Mouse (Mus musculus) right cerebral cortex, postnatal 4 days (tissue): ENCODE measurements around the gene Cacna1s.

Source experiments
- DNase-seq: peaks from one replicate; pipeline ENCODE4 v3.0.0-alpha.2; 2022

Cacna1s gene

DNA sequence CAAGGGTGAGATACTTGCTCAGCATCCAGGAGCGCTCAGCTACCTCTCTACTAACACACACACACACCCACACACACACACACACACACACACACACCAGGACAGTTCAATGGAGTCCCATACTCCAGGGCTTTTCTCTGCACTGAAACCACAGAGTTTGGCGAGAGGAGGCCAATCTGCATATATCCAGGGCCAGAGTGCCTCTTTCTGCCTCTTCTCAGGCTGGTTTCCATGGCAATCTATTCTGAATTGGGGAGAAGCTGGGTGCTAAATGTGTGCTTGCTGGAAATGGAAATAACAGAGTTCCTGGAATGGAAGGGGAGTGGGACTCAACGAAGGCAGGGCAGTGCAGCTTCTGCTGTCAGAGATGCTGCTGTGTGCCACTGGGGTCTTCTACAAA is 3.2 kb downstream of the Cacna1s start:
- peak; percentile 46 for DNase-seq

DNA sequence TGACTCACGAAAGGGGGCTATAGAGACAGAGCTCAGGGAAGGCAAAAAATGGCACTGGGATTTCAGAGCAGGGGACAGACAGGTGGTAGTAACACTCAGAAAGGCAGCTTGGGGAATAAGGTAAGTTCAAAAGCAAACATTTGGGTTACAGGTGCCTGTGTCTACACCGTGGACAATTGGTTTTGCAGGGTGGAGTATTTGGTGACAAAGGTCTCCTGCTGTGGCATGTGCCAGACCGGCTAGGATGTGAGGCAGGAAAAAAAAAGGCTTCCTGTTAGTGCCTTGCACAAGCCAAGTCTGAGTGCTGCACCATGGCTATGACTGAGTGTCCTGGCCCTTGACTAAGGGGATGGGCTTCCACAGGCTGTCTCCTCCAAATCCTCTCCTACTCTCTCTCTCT is 6.0 kb downstream of the Cacna1s start:
- DNase-seq: no peak

DNA sequence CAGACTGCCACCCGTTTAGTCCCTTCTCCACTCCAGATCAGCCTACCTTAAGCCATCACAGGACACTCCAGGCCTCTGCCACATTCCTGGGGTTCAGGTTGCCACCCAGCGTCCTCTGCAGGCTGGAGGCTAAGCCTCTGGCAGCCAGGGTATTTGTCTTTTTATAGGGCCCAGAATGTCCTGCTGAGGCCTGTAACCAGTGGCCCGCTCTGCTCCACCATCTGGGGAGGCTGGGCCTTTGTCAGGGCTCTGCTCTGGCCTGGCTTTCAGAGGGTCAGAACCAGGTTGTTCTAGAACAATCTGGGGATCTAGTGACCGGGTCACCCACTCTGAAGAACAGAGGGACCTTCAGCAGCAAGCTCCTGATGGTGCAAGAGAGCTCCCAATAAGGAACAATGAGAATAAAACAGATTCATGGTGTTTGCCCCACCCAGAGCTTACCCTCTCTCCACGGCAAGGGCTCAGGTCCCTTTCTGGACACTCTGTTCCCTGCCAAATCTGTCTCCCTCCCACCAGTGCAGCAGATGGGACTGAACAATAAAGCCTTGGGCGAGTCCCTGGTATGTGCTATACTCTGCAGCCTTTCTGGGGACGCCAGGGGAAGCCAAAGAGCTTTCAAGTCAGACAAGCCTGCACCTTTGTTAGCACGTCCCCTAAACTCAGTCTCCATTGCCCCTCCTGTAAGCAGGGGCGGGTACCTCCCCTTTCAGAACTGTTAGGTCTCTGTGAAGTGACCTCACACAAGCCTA is 8.7 kb downstream of the Cacna1s start:
- DNase-seq: peak; percentile 89

GRCm38 (mm10) chr1:136061790-136062141 is 9.2 kb downstream of the Cacna1s start:
- no peak for DNase-seq

GRCm38 (mm10) chr1:136063991-136064390 is 11.4 kb downstream of the Cacna1s start:
- no peak for DNase-seq

DNA sequence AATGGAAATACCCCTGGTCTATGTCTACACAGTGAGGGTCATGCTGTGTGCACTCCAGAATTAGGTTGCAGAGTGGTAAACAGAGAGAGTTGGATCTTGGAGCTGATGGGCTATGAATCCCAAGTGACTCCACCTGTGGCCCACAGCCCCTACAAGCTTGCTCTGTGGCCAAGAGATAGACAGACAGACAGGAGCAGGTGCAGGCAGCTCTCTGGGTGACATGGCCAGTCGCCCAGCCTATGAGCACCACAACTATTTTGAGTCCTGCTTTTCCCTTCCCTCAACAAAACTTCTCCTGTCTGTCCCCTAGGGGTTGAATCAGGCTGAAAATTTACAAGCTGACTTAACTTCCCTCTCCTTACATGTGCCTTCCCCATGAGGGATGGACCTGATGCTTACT is 14.1 kb downstream of the Cacna1s start:
- DNase-seq: no peak

DNA sequence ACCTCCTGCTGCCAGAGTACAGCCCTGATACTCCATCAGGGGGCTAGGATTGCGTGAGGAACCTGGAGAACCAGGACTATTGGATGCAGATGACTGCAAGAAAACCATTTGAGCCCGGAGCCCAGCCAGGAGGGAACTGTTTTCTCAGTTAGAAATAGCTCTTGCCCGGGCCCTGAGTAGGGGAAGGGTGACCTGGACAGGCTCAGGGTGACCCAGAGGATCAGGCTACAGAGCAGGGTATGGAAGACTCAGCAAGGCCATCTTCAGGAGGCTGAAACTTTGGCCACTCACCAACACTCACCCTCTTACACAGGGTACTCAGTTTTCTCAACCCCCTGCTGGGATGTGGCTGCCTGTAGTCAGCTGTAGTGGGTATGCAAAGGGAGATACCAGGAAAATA is 15.0 kb downstream of the Cacna1s start:
- no peak for DNase-seq

- peak; percentile 41 for DNase-seq
These were observed 23.5 kb downstream of the Cacna1s start for GRCm38 (mm10) chr1:136076086-136076485.

DNA sequence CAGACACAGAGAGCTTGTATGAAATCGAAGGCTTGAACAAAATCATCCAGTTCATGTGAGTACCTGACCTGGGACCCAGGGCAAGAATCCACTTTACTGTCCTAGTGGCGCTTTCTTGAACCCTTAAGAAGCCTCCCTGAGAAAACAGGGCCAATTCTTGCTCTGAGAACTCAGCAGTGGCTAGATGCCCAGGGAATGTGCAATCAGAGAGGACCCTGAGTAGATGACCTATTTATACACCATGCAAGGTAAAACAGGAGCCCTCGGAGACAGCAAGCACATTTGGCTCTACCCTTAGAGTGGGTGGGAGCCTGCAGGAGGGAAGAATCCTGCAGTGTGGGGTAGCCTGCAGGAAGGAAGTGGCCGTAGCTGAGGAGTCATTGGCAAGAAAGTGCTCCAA is 25.1 kb downstream of the Cacna1s start:
- DNase-seq: no peak

DNA sequence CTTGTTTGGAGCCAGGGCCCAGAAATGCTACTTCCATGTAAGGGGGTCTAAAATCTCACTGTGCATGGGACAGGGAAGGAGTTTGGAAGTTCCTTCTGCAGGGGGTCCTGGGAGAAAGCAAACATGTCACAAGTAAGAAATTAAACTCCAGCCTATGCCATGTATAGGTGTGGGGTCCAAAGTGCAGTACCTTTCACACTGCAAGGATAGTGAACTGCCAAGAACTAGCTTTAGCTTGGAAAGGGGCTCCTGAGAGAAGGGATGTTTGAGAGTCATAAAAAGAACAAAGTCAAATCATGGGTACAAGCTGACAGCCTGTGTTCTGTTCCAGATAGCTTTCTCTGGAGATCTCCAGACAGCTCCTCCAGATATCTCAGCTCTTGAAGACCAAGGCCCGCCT is 28.6 kb downstream of the Cacna1s start:
- no peak for DNase-seq

DNA sequence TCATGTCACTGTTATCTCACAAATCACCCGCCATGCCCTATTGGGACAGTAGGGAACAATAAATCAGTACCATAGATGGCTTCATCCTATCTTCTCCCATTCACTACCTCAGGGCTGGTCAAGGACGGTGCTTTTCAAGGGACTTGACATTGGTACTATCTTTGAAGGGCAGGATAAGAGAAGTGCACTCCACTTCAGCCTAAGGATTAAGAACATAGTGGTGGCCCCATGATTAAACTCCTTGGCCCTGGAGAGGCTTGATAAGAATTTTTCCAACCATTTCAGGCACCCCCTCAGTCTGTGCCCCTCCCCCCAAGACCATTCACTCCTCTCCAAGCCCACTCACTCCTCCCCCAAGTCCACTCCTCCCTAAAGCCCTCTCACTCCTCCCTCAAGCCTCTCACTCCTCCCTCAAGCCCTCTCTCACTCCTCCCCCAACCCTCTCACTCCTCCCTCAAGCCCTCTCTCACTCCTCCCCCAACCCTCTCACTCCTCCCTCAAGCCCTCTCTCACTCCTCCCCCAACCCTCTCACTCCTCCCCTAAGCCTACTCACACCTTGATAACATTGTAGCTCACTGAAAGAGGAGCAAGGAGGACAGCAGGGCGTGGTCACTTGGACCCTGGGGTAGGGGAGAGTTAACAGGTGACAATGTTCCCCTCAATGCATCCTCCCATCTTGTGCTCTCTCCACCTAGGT is 33.6 kb downstream of the Cacna1s start:
- DNase-seq: no peak

- no peak for DNase-seq
These were observed 37.0 kb downstream of the Cacna1s start for GRCm38 (mm10) chr1:136089368-136090165.

GRCm38 (mm10) chr1:136093726-136094125 is 41.2 kb downstream of the Cacna1s start:
- DNase-seq: no peak

DNA sequence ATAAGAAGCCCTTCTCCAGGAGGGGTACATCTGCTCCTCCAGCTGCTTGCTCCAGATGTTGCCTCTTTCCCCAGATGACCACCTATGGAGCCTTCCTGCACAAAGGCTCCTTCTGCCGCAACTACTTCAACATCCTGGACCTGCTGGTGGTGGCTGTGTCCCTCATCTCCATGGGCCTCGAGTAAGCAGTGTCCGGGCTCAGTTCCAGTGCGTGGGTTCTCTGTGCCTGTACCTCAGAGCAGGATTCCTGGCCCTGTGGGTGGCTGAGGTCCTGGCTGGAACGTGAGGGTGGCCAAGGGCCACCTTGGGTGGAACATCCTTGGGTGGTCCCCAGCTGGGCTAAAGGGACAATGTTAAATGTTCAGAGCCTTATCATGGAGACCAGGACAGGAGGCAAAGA is 42.3 kb downstream of the Cacna1s start:
- no peak for DNase-seq

GRCm38 (mm10) chr1:136102094-136102493 is 49.5 kb downstream of the Cacna1s start:
- no peak for DNase-seq

GRCm38 (mm10) chr1:136102551-136102950 is 50.0 kb downstream of the Cacna1s start:
- no peak for DNase-seq

- no peak for DNase-seq
These were observed 50.4 kb downstream of the Cacna1s start for GRCm38 (mm10) chr1:136102981-136103380.

- no peak for DNase-seq
These were observed 51.1 kb downstream of the Cacna1s start for GRCm38 (mm10) chr1:136103696-136104095.

DNA sequence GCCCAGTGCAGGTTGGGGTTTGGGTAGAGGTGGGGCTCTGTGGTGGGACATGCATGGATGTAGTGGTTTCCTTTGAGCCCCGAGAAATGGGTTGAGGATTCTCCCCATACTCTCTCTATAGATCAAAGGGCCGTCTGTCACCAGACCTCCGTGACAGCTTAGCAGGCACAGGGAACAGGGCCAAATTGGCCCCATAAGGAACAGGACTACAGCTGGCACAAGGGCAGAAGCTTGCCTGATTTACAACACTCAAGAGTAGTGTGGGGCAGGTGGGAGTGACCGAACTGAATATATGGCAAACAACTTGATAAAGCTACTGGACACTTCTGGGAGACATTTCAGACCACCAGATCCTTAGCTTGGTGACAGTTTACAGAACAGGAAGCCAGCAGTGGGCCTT is 52.2 kb downstream of the Cacna1s start:
- DNase-seq: no peak

- DNase-seq: no peak
These were observed 56.9 kb downstream of the Cacna1s start for GRCm38 (mm10) chr1:136109464-136109863.

DNA sequence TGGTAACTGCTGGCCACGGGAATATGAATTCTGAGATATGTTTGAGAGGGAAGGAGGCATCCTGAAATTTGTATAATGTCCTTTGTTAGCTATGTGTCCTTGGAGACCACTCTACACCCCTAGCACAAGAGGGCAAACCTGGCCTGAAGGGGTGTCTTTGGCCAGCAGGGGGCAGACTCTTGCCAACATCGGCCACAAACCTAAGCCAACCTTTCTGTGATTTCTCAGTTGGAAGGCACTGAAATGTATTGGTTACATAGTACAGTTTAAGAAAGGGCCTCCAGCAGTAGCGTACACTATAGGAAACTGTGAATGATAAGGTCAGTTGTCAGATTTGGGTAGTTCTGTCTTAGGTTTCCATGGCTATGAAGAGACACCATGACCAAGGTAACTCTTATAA is 63.6 kb downstream of the Cacna1s start:
- peak; percentile 63 for DNase-seq

GRCm38 (mm10) chr1:136117069-136117468 is 64.5 kb downstream of the Cacna1s start:
- no peak for DNase-seq

DNA sequence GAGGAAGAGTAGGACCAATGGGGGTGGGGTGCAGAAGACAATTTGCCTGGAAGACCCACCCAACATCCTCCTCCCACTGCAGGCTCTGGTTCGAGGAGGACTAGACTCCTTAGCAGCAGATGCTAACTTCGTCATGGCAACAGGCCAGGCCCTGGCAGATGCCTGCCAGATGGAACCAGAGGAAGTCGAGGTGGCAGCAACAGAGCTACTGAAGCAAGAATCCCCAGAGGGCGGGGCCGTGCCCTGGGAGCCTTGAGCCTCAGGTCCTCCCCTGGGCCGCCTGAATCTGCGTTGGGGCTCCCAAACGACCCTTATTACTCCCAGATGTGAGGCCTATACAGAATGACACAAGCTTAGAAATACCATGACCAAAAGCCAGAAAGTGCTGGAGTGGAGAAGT is 66.3 kb downstream of the Cacna1s start:
- DNase-seq: peak; percentile 62
